Mouse (Mus musculus) stomach, postnatal 0 days (tissue): ENCODE data around the gene Acot5. TPM values are rescaled to one million over a fixed set of nuclear protein-coding genes. Genes with fewer than 3 reads are reported as not detected.
"Not testable (repeated sequence)": the region's sequence is repeated elsewhere in the genome, so short reads cannot be mapped to it uniquely, and the experiment has no call there.

Experiments
- ATAC-seq: fragments of 200-750 bp; cut with Nextera tagmentation; 2 replicates; pipeline ENCODE4 v1.8.0; 2017; ENCODE audit not compliant: low FRiP score, low TSS enrichment
- DNase-seq: peaks from one replicate; pipeline ENCODE4 v3.0.0-alpha.2; 2016; ENCODE audit warnings: low spot score
- H3K27ac ChIP-seq: fragments of 300-500 bp; sonication (generic); replicated peaks from 2 replicates; pipeline ENCODE4 v1.5.1; 2014; ENCODE audit warnings: mild to moderate bottlenecking, control low read depth
- H3K27me3 ChIP-seq: fragments of 300-500 bp; sonication (generic); 2 replicates; pipeline ENCODE4 v1.6.1; 2014; ENCODE audit warnings: low read length; ENCODE audit not compliant: control insufficient read depth, insufficient read depth
- H3K36me3 ChIP-seq: fragments of 300-500 bp; sonication (generic); 2 replicates; pipeline ENCODE4 v1.6.1; 2014; ENCODE audit warnings: low read length, mixed read lengths; ENCODE audit not compliant: control insufficient read depth, insufficient read depth
- H3K4me1 ChIP-seq: fragments of 300-500 bp; sonication (generic); replicated peaks from 2 replicates; pipeline ENCODE4 v1.6.1; 2014; ENCODE audit warnings: antibody characterized with exemption; ENCODE audit not compliant: control insufficient read depth, insufficient read depth
- H3K4me2 ChIP-seq: fragments of 300-500 bp; sonication (generic); replicated peaks from 2 replicates; pipeline ENCODE4 v1.6.1; 2014; ENCODE audit warnings: low read depth, mild to moderate bottlenecking, control low read depth, moderate library complexity
- H3K4me3 ChIP-seq: fragments of 300-500 bp; sonication (generic); 2 replicates; pipeline ENCODE4 v1.5.1; 2014; ENCODE audit warnings: low read depth, low read length, control low read depth
- H3K9ac ChIP-seq: fragments of 300-500 bp; sonication (generic); 2 replicates; pipeline ENCODE4 v1.6.1; 2014; ENCODE audit warnings: mild to moderate bottlenecking, low read length, control low read depth, mixed read lengths
- H3K9me3 ChIP-seq: fragments of 300-500 bp; sonication (generic); 2 replicates; pipeline ENCODE4 v1.6.1; 2016; ENCODE audit warnings: low read length; ENCODE audit not compliant: control insufficient read depth
- CTCF ChIP-seq: IDR thresholded peaks from 2 replicates; pipeline ENCODE4 v1.5.1; 2016; ENCODE audit warnings: antibody characterized with exemption, low read depth, mild to moderate bottlenecking, moderate library complexity
- EP300 ChIP-seq: optimal IDR thresholded peaks from 2 replicates; pipeline ENCODE3; 2016; ENCODE audit warnings: antibody characterized with exemption
- WGBS: fragments of 180-500 bp; shearing (Covaris S2); extraction: QIAGEN DNeasy Blood & Tissue Kit; methylation state at CpG from one replicate; pipeline ENCODE4 v1.1.7; 2014; 5-methylcytosine and 5-hydroxymethylcytosine counted together
- polyA plus RNA-seq: library from polyadenylated mRNA; unstranded; fragments of >200 nt; fragmentation: Nextera tagmentation; extraction: Ambion mirVana; gene quantifications from 2 replicates; pipeline ENCODE4 v1.2.1, GENCODE M21; 2015

Gene Acot5
- 0.16 TPM in 2 replicates for polyA plus RNA-seq

DNA sequence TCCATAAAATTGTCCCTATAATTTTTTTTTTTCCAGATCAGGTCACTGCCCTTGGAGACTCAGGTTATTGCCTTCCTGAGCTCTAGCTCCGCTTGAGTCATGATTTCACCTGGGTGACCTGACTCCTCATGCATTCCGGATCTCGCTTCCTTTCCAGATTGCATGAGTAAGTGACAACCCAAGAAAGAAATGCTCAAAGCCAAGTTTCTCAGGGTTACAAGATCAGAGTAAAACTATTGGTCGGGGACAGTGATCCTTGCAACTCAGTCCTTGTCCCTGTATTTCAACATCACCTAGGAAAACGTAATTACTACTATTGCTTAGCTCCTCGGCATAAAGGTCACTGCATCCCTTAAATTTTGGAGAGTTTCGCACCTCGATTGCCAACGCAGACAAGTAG, at the start of gene Acot5:
Gene Acot5 (plus strand): TSS at position 340 of the 400 bp plus-strand sequence.
- Histone ChIP-seq H3K27ac (no peak within 1 kb of the TSS), H3K4me2 (peak within 1 kb of the TSS; percentile 55), H3K36me3 (no peaks in the 10 kb centered on the region), H3K9ac (0 out of 2 replicates have a peak within 1 kb of the TSS, but pooled peaks have one; percentile 35), H3K4me3 (peak within 1 kb of the TSS; percentile 35), H3K27me3 (no peaks in the 10 kb centered on the region), H3K4me1 (no peaks in the 10 kb centered on the region), H3K9me3 (no peaks in the 10 kb centered on the region)
- 51% methylated on average over 9 of the region's 9 CpGs for WGBS
- no peak for TF ChIP-seq EP300
- TF ChIP-seq CTCF: no peak
- no peak for DNase-seq
- no peak for ATAC-seq

DNA sequence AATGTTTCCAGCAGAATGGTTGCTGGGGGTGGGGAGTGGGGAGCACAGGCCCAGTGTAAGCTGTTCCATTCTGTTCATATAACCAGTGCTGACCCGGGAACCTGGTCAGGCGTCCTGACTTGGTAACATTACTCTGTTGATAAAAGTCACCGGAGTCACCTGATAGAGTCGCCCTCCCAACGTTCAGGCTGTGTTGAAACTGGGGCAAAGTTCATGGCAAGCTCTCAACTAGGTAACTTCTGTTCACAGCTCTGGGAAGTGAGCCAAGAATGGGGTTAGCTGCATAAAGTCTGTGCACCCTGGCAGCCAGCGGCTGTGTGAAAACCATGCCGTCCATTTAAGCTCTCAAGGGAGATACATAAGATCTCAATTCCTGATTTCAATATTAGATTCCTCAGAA, 48.6 kb upstream of the Acot5 start:
- not testable (repeated sequence) for H3K4me2 ChIP-seq, H3K9ac ChIP-seq, H3K4me3 ChIP-seq, H3K4me1 ChIP-seq, H3K9me3 ChIP-seq, H3K27me3 ChIP-seq, H3K27ac ChIP-seq, H3K36me3 ChIP-seq
- DNase-seq (peak; percentile 88), ATAC-seq (peak; percentile 88)
- 16% methylated on average over 7 of the region's 7 CpGs for WGBS

DNA sequence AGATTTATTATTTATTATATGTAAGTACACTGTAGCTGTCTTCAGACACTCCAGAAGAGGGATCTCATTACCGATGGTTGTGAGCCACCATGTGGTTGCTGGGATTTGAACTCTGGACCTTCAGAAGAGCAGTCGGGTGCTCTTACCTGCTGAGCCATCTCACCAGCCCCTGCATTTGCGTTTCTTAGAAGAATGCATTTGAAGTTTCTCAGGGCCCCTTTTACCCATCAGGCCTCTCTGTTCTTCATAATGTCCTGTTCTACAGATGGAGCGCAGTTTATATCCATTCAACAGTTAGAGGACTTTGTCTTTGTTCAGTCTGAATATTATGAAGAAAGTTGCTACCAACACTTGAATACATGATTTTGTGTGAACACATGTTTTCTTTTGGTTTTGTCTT, 46.9 kb upstream of the Acot5 start:
- H3K4me2 ChIP-seq, H3K9ac ChIP-seq, ATAC-seq, DNase-seq, H3K4me3 ChIP-seq, H3K27ac ChIP-seq, H3K9me3 ChIP-seq, H3K27me3 ChIP-seq, H3K4me1 ChIP-seq, H3K36me3 ChIP-seq: not testable (repeated sequence)
- 89% methylated on average over 4 of the region's 4 CpGs for WGBS

DNA sequence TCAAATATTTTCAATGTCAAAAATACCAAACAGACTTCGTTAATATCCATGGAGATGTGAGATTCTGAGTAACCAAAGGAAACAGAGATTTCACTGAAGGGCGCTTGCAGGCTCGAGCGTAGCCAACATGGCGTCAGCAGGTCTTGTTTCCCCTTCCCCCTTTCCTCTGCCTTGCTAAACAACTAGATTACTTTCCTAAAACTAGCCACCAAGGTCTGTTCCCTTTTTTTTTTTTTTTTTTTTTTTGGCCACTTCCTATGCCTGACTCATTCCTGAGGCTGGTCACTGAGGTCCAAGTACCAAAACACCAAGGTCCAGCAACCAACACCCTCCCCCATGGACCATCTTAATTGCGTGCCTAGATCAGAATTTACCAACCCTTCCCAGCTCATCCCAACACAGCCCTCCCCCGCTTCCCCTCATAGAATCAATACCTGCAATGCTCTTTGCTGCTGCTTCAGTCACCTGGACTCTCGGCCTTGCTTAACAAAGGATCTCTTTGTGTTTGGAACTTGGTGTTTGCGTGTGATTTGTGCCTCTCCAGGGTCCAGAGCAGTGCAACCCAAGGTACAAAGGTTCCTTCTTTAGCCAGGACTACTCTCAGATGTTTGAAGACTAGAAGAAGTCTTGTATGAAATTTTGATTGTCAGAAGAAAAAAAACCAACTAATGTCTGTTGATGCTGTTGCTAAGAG, 45.9 kb upstream of the Acot5 start:
- ATAC-seq (peak; percentile 62), DNase-seq (peak; percentile 56)
- H3K36me3 ChIP-seq: no peaks in the 10 kb centered on the region
- TF ChIP-seq EP300 (no peak), CTCF (no peak)
- no peaks in the 10 kb centered on the region for H3K27me3 ChIP-seq
- WGBS: 72% methylated on average over 9 of the region's 9 CpGs
- no peak overlapping the region for H3K4me3 ChIP-seq
- no peak overlapping the region for H3K27ac ChIP-seq
- no peaks in the 10 kb centered on the region for H3K4me1 ChIP-seq
- no peak overlapping the region for H3K9ac ChIP-seq
- no peak overlapping the region for H3K4me2 ChIP-seq
- H3K9me3 ChIP-seq: no peaks in the 10 kb centered on the region

DNA sequence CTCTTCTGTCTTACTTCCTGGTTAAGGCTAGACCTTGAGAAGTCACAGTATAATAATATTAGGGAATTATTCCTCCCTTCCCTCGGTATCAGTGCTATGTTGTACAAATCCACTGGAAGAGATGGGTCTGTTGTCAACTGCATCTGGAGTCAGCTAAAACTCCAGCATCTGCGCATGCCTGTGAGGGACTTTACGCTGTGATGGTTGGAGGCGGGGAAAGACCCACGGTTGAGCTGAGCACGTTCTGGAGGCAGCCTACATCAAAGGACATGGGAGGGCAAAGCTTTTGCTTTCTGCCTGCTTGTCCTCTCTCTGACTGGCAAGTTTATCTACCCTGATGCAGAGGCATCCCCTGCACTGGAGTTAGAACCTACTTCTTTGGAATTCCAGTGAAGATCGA, 43.2 kb upstream of the Acot5 start:
- no peaks in the 10 kb centered on the region for H3K36me3 ChIP-seq
- H3K4me3 ChIP-seq: no peak overlapping the region
- no peaks in the 10 kb centered on the region for H3K9me3 ChIP-seq
- ATAC-seq: no peak
- no peaks in the 10 kb centered on the region for H3K4me1 ChIP-seq
- DNase-seq: no peak
- H3K27ac ChIP-seq: no peak overlapping the region
- H3K4me2 ChIP-seq: no peak overlapping the region
- 83% methylated on average over 7 of the region's 7 CpGs for WGBS
- TF ChIP-seq EP300: no peak
- no peak for TF ChIP-seq CTCF
- H3K9ac ChIP-seq: no peak overlapping the region
- H3K27me3 ChIP-seq: no peaks in the 10 kb centered on the region

DNA sequence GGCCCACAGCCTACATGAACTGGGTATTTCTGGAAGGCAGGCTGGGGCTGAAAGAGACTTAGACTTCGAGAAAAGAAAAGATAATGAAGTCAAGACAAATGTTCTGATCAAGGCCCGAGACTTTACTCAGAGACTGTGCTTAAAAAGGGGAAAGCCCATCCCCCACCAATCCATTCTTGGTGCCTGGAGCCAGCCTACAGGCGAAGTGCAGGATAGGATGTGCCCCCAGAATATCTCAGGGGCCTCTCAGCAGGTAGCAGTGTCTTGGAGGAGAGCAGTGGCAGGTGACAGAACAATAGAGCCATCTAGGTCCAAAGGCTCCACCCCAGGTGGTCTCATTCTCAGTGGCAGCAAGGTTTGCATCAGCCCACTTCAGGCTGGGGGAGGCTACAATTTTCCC, 40.8 kb upstream of the Acot5 start:
- not testable (repeated sequence) for H3K36me3 ChIP-seq, H3K9ac ChIP-seq, H3K4me2 ChIP-seq, H3K27ac ChIP-seq, ATAC-seq, DNase-seq, H3K4me3 ChIP-seq, H3K9me3 ChIP-seq, H3K27me3 ChIP-seq, H3K4me1 ChIP-seq
- WGBS: 62% methylated on average over 3 of the region's 3 CpGs

DNA sequence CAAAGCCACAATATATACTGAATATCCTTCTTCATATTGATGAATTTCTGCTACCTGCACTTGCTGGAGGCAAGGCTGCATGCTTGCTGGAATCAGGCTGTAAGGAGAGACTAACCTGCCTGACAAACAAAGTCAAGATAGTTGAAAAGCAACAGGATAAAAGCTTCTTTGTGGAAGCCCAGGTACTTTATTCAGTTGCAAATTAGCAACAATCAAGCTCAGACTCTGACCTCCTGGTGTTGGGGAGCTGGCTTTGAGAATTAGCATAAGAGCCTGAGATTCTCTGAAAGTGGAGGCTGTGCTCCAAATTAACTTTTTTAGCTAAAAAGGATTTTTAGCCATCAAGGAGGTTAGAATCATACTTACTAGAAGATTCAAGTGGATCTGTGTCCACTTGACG, 40.1 kb upstream of the Acot5 start:
- WGBS: 93% methylated on average over 1 of the region's 1 CpGs
- not testable (repeated sequence) for ATAC-seq

More for the DNA sequence above, 40.1 kb upstream of the Acot5 start:
- H3K4me1 ChIP-seq, H3K27ac ChIP-seq, H3K4me3 ChIP-seq, DNase-seq, H3K36me3 ChIP-seq, H3K9me3 ChIP-seq, H3K4me2 ChIP-seq, H3K9ac ChIP-seq, H3K27me3 ChIP-seq: not testable (repeated sequence)
